Mouse (Mus musculus) stomach, embryonic 16.5 days (tissue): ENCODE measurements around the gene Vcpkmt. TPM values are rescaled to one million over a fixed set of nuclear protein-coding genes. Genes with fewer than 3 reads are reported as not detected.
"Not testable (repeated sequence)": the region's sequence is repeated elsewhere in the genome, so short reads cannot be mapped to it uniquely, and the experiment has no call there.

Experiments
- ATAC-seq: fragments of 200-750 bp; cut with Nextera tagmentation; 2 replicates; pipeline ENCODE4 v1.8.0; 2017; ENCODE audit warnings: moderate number of reproducible peaks, moderate TSS enrichment; ENCODE audit not compliant: insufficient read depth, low FRiP score
- H3K27ac ChIP-seq: fragments of 300-500 bp; sonication (generic); 2 replicates; pipeline ENCODE4 v1.5.1; 2014; ENCODE audit warnings: low read length
- H3K27me3 ChIP-seq: fragments of 300-500 bp; sonication (generic); 2 replicates; pipeline ENCODE4 v1.6.1; 2014; ENCODE audit warnings: low read length, control low read depth, mixed read lengths; ENCODE audit not compliant: control insufficient read depth, insufficient read depth
- H3K36me3 ChIP-seq: fragments of 300-500 bp; sonication (generic); 2 replicates; pipeline ENCODE4 v1.6.1; 2014; ENCODE audit warnings: low read length; ENCODE audit not compliant: control insufficient read depth, insufficient read depth
- H3K4me1 ChIP-seq: fragments of 300-500 bp; sonication (generic); 2 replicates; pipeline ENCODE4 v1.6.1; 2014; ENCODE audit warnings: low read length, control low read depth, mixed read lengths; ENCODE audit not compliant: control insufficient read depth, insufficient read depth
- H3K4me2 ChIP-seq: fragments of 300-500 bp; sonication (generic); 2 replicates; pipeline ENCODE4 v1.6.1; 2014; ENCODE audit warnings: low read depth, low read length, mixed read lengths
- H3K4me3 ChIP-seq: fragments of 300-500 bp; sonication (generic); replicated peaks from 2 replicates; pipeline ENCODE4 v1.5.1; 2014; ENCODE audit warnings: mild to moderate bottlenecking, low read length
- H3K9ac ChIP-seq: fragments of 300-500 bp; sonication (generic); 2 replicates; pipeline ENCODE4 v1.6.1; 2014; ENCODE audit warnings: low read length
- H3K9me3 ChIP-seq: fragments of 300-500 bp; sonication (generic); replicated peaks from 2 replicates; pipeline ENCODE4 v1.6.1; 2016; ENCODE audit warnings: low read length, control low read depth; ENCODE audit not compliant: control insufficient read depth
- whole genome bisulfite sequencing: fragments of 180-500 bp; shearing (Covaris S2); extraction: QIAGEN DNeasy Blood & Tissue Kit; methylation state at CpG from one replicate; pipeline ENCODE4 v1.1.7; 2014; 5-methylcytosine and 5-hydroxymethylcytosine counted together
- polyA plus RNA-seq: library from polyadenylated mRNA; unstranded; fragments of >200 nt; fragmentation: Nextera tagmentation; extraction: Ambion mirVana; gene quantifications from 2 replicates; pipeline ENCODE4 v1.2.1, GENCODE M21; 2015

Gene Vcpkmt
- polyA plus RNA-seq: 24.2 and 26.2 TPM in 2 replicates

DNA sequence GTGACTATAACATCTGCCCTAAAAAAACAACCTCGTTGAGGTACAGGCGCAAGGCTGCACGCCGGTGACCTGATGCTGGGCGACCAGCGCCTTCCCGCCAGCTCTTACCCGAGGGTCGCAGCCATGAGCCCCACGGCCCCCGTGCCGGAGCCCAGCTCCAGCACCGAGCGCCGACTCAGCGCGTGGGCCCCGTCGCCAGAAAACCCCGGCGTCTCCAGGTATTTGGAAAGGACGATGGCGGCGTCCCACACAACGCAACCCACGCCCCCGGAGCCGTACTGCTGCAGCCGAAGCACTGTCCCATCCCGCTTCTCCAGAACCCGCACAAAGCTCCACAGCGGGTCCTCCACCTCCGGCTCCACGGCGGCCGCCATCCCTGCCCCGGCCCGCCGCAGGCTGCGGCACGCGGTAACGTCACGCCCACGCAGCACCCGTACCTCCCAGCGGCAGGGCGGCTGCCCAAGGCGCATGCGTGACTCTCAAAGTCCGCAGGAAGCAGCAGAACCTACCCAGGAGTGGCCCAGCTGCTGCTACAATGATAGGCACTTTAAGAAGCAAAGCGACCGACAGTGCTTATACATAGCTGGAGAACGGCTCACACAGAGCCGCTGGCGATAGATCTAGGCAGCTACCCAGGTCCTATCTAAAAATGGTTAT lies at the start of gene Vcpkmt:
TSS of gene Vcpkmt (minus strand) at position 416 of the 657 bp plus-strand sequence.
- Histone ChIP-seq H3K27me3 (no peaks in the 10 kb centered on the region), H3K4me1 (peaks cover 11% of the 10 kb centered on the region; the same call in 1 of the 2 replicates), H3K4me2 (peak within 1 kb of the TSS; percentile 67), H3K36me3 (peaks cover 9% of the 10 kb centered on the region), H3K4me3 (peak within 1 kb of the TSS; percentile 89), H3K9me3 (no peaks in the 10 kb centered on the region), H3K9ac (peak within 1 kb of the TSS; percentile 92), H3K27ac (peak within 1 kb of the TSS; percentile 70; the same call in 1 of the 2 replicates)
- peak; percentile 96 for ATAC-seq
- WGBS: under 1% methylated on average over 56 of the region's 56 CpGs

DNA sequence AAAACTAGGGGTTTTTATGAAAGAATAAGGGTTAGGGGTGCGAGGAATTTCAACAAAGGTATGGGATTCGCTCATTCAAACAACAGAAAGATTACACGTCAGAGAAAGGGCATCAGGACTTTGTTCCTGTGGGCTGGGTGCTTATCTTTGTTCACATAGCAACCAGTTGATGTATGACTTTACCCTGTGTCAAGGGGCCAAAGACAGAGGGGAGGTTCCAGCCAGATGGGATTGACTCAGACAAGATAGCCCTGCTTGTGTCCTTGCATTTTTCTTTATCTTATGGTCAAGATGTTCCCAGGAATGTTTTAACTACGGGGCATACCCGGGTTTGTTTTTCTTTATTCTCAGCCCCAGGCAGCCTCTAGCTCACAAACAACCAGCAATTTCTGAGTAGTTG lies 35.8 kb upstream of the Vcpkmt start:
- not testable (repeated sequence) for H3K27me3 ChIP-seq, H3K4me3 ChIP-seq, H3K9me3 ChIP-seq, ATAC-seq, H3K9ac ChIP-seq, H3K4me1 ChIP-seq, H3K4me2 ChIP-seq, H3K27ac ChIP-seq, H3K36me3 ChIP-seq
- WGBS: 73% methylated on average over 5 of the region's 5 CpGs

DNA sequence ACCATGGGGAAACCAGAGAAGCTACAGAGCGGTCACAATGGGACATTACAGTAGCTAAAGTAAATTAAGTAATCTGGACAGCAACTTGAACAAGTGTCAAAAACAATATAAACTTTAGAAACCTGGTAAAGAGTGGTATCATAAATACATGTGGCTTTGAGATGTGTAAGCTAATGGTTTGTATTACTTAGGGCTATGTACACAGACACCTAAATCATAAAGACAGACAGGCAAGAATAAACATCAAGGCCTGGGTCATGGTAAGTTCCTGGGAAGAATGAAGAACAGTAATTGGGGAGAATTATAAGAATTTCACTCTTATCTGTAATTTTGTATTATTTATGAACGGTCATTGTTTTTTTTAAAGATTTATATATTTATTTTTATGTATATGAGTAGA lies 21.5 kb upstream of the Vcpkmt start:
- Histone ChIP-seq H3K4me2 (no peak overlapping the region), H3K4me3 (no peak overlapping the region), H3K27me3 (no peaks in the 10 kb centered on the region), H3K4me1 (no peaks in the 10 kb centered on the region), H3K36me3 (0 out of 2 replicates have a peak, but pooled peaks cover 3% of the 10 kb centered on the region), H3K9me3 (no peaks in the 10 kb centered on the region), H3K9ac (no peak overlapping the region), H3K27ac (no peak overlapping the region)
- no peak for ATAC-seq
- WGBS: 72% methylated on average over 2 of the region's 2 CpGs

DNA sequence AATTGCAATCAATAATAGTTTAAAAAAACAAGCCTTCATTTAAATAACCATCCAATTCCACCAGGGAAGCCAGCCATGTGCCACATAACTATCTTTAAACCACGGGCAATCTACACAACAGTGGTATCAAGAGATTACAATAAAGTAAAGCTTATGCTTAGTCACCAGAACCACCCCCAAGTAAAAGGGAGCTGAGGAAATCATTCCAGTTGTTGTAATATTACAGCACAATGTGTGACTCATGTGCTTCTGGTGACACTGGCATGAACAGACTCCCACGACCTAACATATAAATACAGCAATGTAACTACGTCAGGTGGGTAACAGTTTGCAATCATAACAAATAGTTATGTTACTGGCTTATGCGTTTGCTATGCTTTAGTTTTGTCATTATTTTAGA lies 14.6 kb upstream of the Vcpkmt start:
- no peak overlapping the region for H3K4me3 ChIP-seq
- no peak overlapping the region for H3K27ac ChIP-seq
- H3K27me3 ChIP-seq: no peaks in the 10 kb centered on the region
- H3K36me3 ChIP-seq: no peaks in the 10 kb centered on the region
- no peaks in the 10 kb centered on the region for H3K4me1 ChIP-seq
- H3K9ac ChIP-seq: no peak overlapping the region
- no peak overlapping the region for H3K4me2 ChIP-seq
- WGBS: 78% methylated on average over 4 of the region's 4 CpGs
- ATAC-seq: no peak
- no peaks in the 10 kb centered on the region for H3K9me3 ChIP-seq

DNA sequence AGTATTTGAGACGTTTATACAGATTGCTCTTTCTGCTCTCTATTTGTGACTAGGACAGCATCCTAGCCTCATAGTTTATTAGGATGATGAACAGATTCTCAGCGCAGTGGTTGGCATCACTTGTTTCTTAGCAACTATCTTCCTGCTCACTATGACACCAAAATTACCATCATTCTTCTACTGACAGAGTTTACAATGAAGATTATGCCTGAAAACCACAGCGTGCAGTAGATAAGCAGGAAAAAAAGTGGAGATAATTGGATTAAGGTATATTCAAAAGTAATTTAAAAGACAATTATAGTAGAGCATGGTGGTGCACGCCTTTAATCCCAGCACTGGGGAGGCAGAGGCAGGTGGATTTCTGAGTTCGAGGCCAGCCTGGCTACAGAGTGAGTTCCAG lies 10.3 kb upstream of the Vcpkmt start:
- ATAC-seq: no peak
- WGBS: 86% methylated on average over 5 of the region's 5 CpGs
- Histone ChIP-seq H3K9ac (no peak overlapping the region), H3K27me3 (no peaks in the 10 kb centered on the region), H3K27ac (no peak overlapping the region), H3K4me3 (no peak overlapping the region), H3K36me3 (no peaks in the 10 kb centered on the region), H3K4me1 (no peaks in the 10 kb centered on the region), H3K9me3 (no peaks in the 10 kb centered on the region), H3K4me2 (no peak overlapping the region)

DNA sequence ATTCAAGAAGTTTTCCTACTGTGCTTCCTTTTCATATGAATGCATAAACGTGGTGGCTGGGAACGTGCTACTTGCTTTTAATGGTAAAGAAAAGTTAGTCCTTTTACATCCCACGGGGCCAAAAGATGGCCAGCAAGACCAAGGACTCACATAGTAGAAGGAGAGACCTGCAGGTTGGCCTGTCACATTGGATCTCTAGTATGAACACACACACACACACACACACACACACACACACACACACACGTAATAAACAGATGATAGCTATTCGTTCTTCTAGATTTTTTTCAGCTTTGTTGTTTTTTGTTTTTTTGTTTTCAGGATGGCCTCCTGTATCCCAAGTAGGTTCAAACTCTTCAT lies 422 bp upstream of the Vcpkmt start:
- ATAC-seq: no peak
- Histone ChIP-seq H3K4me2 (peak overlapping the region; percentile 67), H3K27me3 (no peaks in the 10 kb centered on the region), H3K4me1 (peaks cover 11% of the 10 kb centered on the region; the same call in 1 of the 2 replicates), H3K9ac (peak overlapping the region; percentile 92), H3K27ac (peak overlapping the region; percentile 70; the same call in 1 of the 2 replicates), H3K4me3 (peak overlapping the region; percentile 89), H3K9me3 (no peaks in the 10 kb centered on the region), H3K36me3 (peaks cover 9% of the 10 kb centered on the region)
- WGBS: 42% methylated on average over 5 of the region's 5 CpGs

DNA sequence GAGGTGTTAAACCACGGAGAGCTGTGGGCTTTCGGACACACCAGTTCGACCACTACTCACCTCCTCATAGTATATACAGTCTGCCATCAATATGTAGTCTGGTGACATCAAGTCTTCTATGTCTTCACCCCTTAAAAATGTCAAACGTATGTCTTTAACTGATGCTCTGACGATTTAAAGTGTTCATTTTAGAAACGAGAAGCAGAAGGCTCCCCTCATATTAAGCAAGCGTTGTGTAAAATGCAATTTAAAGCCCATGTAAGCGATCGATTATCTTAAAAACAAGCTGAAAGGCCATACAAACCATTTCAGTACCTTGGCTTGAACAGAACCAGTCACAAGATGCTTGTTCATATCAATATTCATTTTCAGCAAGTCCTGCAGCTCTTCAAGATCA lies 614 bp downstream of the Vcpkmt start:
- Histone ChIP-seq H3K4me3 (peak overlapping the region; percentile 89), H3K4me1 (peaks cover 11% of the 10 kb centered on the region; the same call in 1 of the 2 replicates), H3K9me3 (no peaks in the 10 kb centered on the region), H3K36me3 (peaks cover 9% of the 10 kb centered on the region), H3K4me2 (peak overlapping the region; percentile 67), H3K9ac (peak overlapping the region; percentile 92), H3K27ac (peak overlapping the region; percentile 70; the same call in 1 of the 2 replicates), H3K27me3 (no peaks in the 10 kb centered on the region)
- ATAC-seq: no peak
- 18% methylated on average over 9 of the region's 9 CpGs for WGBS

DNA sequence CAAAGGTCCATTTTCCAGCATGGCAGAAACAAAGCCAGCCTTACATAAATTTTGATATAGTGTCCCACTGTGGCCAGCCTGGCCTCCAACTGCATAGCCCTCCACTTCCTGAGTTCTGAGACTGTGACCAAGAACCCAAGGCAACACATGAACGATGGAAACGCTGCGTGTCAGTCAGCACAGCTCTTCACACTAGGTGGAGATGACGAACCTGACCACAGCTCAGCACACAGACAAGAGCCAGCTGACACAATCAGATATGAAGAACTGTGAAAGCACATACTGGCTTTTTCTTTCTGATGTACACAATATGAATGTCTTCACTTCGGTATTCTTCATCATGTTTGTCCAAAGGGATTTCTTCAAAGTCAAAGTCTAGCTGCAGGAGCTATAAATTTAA lies 3.2 kb downstream of the Vcpkmt start:
- Histone ChIP-seq H3K36me3 (0 out of 2 replicates have a peak, but pooled peaks cover 3% of the 10 kb centered on the region), H3K4me2 (no peak overlapping the region), H3K27ac (no peak overlapping the region), H3K4me1 (peaks cover 11% of the 10 kb centered on the region; the same call in 1 of the 2 replicates), H3K9me3 (no peaks in the 10 kb centered on the region), H3K4me3 (no peak overlapping the region), H3K9ac (no peak overlapping the region), H3K27me3 (no peaks in the 10 kb centered on the region)
- no peak for ATAC-seq
- WGBS: 88% methylated on average over 5 of the region's 5 CpGs

DNA sequence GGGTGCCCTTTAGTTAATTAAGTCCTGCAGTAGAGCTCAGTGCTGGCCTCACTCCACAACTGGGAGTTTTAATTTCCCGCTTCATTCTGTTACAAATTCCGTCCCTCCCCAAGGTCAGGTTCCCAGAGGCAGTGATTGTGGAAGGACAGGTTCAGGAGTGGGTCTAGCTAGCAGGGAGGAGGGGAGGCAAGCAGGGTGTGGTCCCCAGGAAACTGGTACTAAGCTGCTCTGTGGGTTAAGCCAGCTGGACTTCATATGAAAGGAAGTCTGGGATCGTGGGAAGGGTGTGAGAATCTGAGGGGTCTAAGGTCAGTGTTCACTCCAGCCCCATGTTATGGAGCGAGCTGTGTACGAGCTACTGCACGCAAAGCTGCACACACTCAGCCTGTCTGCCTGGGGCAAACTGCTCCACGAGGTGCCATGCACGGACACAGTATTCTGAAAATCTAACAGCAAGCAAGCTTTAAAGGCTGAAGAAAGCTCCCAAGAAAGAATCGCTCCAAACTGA lies 6.7 kb downstream of the Vcpkmt start:
- no peaks in the 10 kb centered on the region for H3K27me3 ChIP-seq
- H3K4me1 ChIP-seq: 0 out of 2 replicates have a peak, but pooled peaks cover 8% of the 10 kb centered on the region
- 0 out of 2 replicates have a peak overlapping the region, but pooled peaks have one; percentile 42 for H3K9ac ChIP-seq
- H3K4me3 ChIP-seq: no peak overlapping the region
- H3K9me3 ChIP-seq: no peaks in the 10 kb centered on the region
- WGBS: 71% methylated on average over 9 of the region's 9 CpGs
- H3K4me2 ChIP-seq: no peak overlapping the region
- H3K27ac ChIP-seq: peak overlapping the region; percentile 29; the same call in 1 of the 2 replicates
- peak; percentile 52; the same call in 1 of the 2 replicates for ATAC-seq
- 0 out of 2 replicates have a peak, but pooled peaks cover 3% of the 10 kb centered on the region for H3K36me3 ChIP-seq
